Mouse (Mus musculus) intestine, embryonic 14.5 days (tissue): ENCODE measurements around the gene Snx20. TPM values are rescaled to one million over a fixed set of nuclear protein-coding genes. Genes with fewer than 3 reads are reported as not detected.

Experiments
- ATAC-seq: fragments of 200-750 bp; cut with Nextera tagmentation; replicated peaks from 2 replicates; pipeline ENCODE4 v1.8.0; 2017; ENCODE audit warnings: low read depth, moderate number of reproducible peaks, moderate TSS enrichment, moderate library complexity; ENCODE audit not compliant: low FRiP score, low TSS enrichment
- DNase-seq: peaks from one replicate; pipeline ENCODE4 v3.0.0-alpha.2; 2018; ENCODE audit warnings: low spot score
- H3K27ac ChIP-seq: fragments of 300-500 bp; sonication (generic); 2 replicates; pipeline ENCODE4 v1.5.1; 2014; ENCODE audit warnings: low read depth, mild to moderate bottlenecking, control low read depth
- H3K27me3 ChIP-seq: fragments of 300-500 bp; sonication (generic); replicated peaks from 2 replicates; pipeline ENCODE4 v1.6.1; 2014; ENCODE audit warnings: low read length, control low read depth; ENCODE audit not compliant: control insufficient read depth, insufficient read depth
- H3K36me3 ChIP-seq: fragments of 300-500 bp; sonication (generic); 2 replicates; pipeline ENCODE4 v1.6.1; 2014; ENCODE audit warnings: low read length, control low read depth; ENCODE audit not compliant: control insufficient read depth, insufficient read depth
- H3K4me1 ChIP-seq: fragments of 300-500 bp; sonication (generic); replicated peaks from 2 replicates; pipeline ENCODE4 v1.6.1; 2014; ENCODE audit warnings: low read length, control low read depth, mixed read lengths; ENCODE audit not compliant: control insufficient read depth, insufficient read depth
- H3K4me2 ChIP-seq: fragments of 300-500 bp; sonication (generic); 2 replicates; pipeline ENCODE4 v1.6.1; 2014; ENCODE audit warnings: low read length
- H3K4me3 ChIP-seq: fragments of 300-500 bp; sonication (generic); 2 replicates; pipeline ENCODE4 v1.5.1; 2014; ENCODE audit warnings: low read depth, low read length, control low read depth, mixed read lengths
- H3K9ac ChIP-seq: fragments of 300-500 bp; sonication (generic); 2 replicates; pipeline ENCODE4 v1.6.1; 2014; ENCODE audit warnings: mild to moderate bottlenecking, low read length
- H3K9me3 ChIP-seq: fragments of 300-500 bp; sonication (generic); 2 replicates; pipeline ENCODE4 v1.6.1; 2016; ENCODE audit warnings: low read length, control low read depth; ENCODE audit not compliant: control insufficient read depth
- WGBS: fragments of 180-500 bp; shearing (Covaris S2); extraction: QIAGEN DNeasy Blood & Tissue Kit; methylation state at CpG from one replicate; pipeline ENCODE4 v1.1.7; 2014; 5-methylcytosine and 5-hydroxymethylcytosine counted together
- polyA plus RNA-seq: library from polyadenylated mRNA; unstranded; fragments of >200 nt; fragmentation: Nextera tagmentation; extraction: Ambion mirVana; gene quantifications from 2 replicates; pipeline ENCODE4 v1.2.1, GENCODE M21; 2014

Gene Snx20
- polyA plus RNA-seq, 1 experiment from 2014 or later: 3.4 TPM

GRCm38 (mm10) chr8:88583863-88584262 is 52.1 kb downstream of the Snx20 start:
- DNase-seq (no peak), ATAC-seq (no peak)
- no peaks in the 10 kb centered on the region for H3K9me3 ChIP-seq
- H3K4me2 ChIP-seq: no peak overlapping the region
- H3K27ac ChIP-seq: no peak overlapping the region
- peaks cover 30% of the 10 kb centered on the region for H3K36me3 ChIP-seq
- 92% methylated on average over 3 of the region's 3 CpGs for WGBS
- H3K4me3 ChIP-seq: no peak overlapping the region
- H3K9ac ChIP-seq: no peak overlapping the region
- H3K27me3 ChIP-seq: no peaks in the 10 kb centered on the region
- peaks cover 5% of the 10 kb centered on the region for H3K4me1 ChIP-seq

- no peak for DNase-seq
These were observed 55.1 kb downstream of the Snx20 start for GRCm38 (mm10) chr8:88580785-88581184.

GRCm38 (mm10) chr8:88579668-88580330 is 56.1 kb downstream of the Snx20 start:
- 77% methylated on average over 18 of the region's 18 CpGs for WGBS
- H3K36me3 ChIP-seq: peaks cover 8% of the 10 kb centered on the region; the same call in 1 of the 2 replicates
- H3K27me3 ChIP-seq: no peaks in the 10 kb centered on the region
- no peaks in the 10 kb centered on the region for H3K9me3 ChIP-seq
- H3K27ac ChIP-seq: no peak overlapping the region
- DNase-seq (no peak), ATAC-seq (no peak)
- H3K4me3 ChIP-seq: no peak overlapping the region
- H3K4me1 ChIP-seq: peaks cover 16% of the 10 kb centered on the region
- no peak overlapping the region for H3K9ac ChIP-seq
- no peak overlapping the region for H3K4me2 ChIP-seq

More at GRCm38 (mm10) chr8:88580785-88581184, 55.1 kb downstream of the Snx20 start:
- no peak for ATAC-seq
- Histone ChIP-seq H3K36me3 (peaks cover 11% of the 10 kb centered on the region), H3K4me2 (no peak overlapping the region), H3K4me1 (peaks cover 12% of the 10 kb centered on the region), H3K27me3 (no peaks in the 10 kb centered on the region), H3K9ac (no peak overlapping the region), H3K4me3 (no peak overlapping the region), H3K27ac (no peak overlapping the region), H3K9me3 (no peaks in the 10 kb centered on the region)
- 79% methylated on average over 7 of the region's 7 CpGs for WGBS

GRCm38 (mm10) chr8:88579246-88579645 is 56.7 kb downstream of the Snx20 start:
- Histone ChIP-seq H3K36me3 (peaks cover 12% of the 10 kb centered on the region; the same call in 1 of the 2 replicates), H3K9me3 (no peaks in the 10 kb centered on the region), H3K4me1 (peaks cover 16% of the 10 kb centered on the region), H3K4me3 (no peak overlapping the region), H3K27me3 (no peaks in the 10 kb centered on the region), H3K4me2 (no peak overlapping the region), H3K9ac (no peak overlapping the region), H3K27ac (no peak overlapping the region)
- ATAC-seq: no peak
- 33% methylated on average over 7 of the region's 7 CpGs for WGBS
- DNase-seq: no peak

- 70% methylated on average over 14 of the region's 14 CpGs for WGBS
- Histone ChIP-seq H3K4me2 (no peak overlapping the region), H3K4me1 (peaks cover 16% of the 10 kb centered on the region), H3K9ac (no peak overlapping the region), H3K27ac (no peak overlapping the region), H3K27me3 (no peaks in the 10 kb centered on the region), H3K36me3 (peaks cover 12% of the 10 kb centered on the region; the same call in 1 of the 2 replicates), H3K4me3 (no peak overlapping the region), H3K9me3 (no peaks in the 10 kb centered on the region)
- ATAC-seq: no peak
- no peak for DNase-seq
These were observed 57.3 kb downstream of the Snx20 start for GRCm38 (mm10) chr8:88578413-88579175.

GRCm38 (mm10) chr8:88577666-88578065 is 58.3 kb downstream of the Snx20 start:
- no peak overlapping the region for H3K4me3 ChIP-seq
- H3K9me3 ChIP-seq: no peaks in the 10 kb centered on the region
- DNase-seq: no peak
- peaks cover 21% of the 10 kb centered on the region for H3K4me1 ChIP-seq
- H3K27me3 ChIP-seq: no peaks in the 10 kb centered on the region
- H3K27ac ChIP-seq: no peak overlapping the region; the same call in 1 of the 2 replicates
- no peak overlapping the region for H3K9ac ChIP-seq
- no peak for ATAC-seq
- H3K4me2 ChIP-seq: no peak overlapping the region
- peaks cover 5% of the 10 kb centered on the region; the same call in 1 of the 2 replicates for H3K36me3 ChIP-seq
- WGBS: 70% methylated on average over 5 of the region's 5 CpGs

Other genes with a start within 250 kb of the Snx20 start
- 33.6 and 35.8 TPM in 2 replicates for gene Nkd1, start 114.8 kb downstream of the Snx20 start, polyA plus RNA-seq
- gene Nod2, start 11.2 kb upstream of the Snx20 start, polyA plus RNA-seq: 0.12 and 0.22 TPM in 2 replicates
- gene Cyld, start 60.9 kb upstream of the Snx20 start, polyA plus RNA-seq: 13.7 and 14.8 TPM in 2 replicates